Comparison of ENCODE assay signal across 9 mouse cellular contexts in genomic region chr14:19817949-19818348, GRCm38 (mm10). TPM values are rescaled to one million over a fixed set of nuclear protein-coding genes. Genes with fewer than 3 reads are reported as not detected.
A peak's percentile ranks its signal among the peaks of the same experiment; 100 is the strongest.
DNase-seq lines count a peak whose midpoint lies in the region; ATAC-seq and TF ChIP-seq lines count a peak whose summit lies in the region.
"Had no signal": no experiment of that assay in that cellular context is flagged by ENCODE, and none has a peak within 500 bp of the region (broad histone marks: within the 10 kb centered on the region; RNA-seq: fewer than 3 reads in every experiment).

No protein-coding gene starts in this region.

- no peaks in the 10 kb centered on the region for H3K27me3 ChIP-seq in embryonic facial prominence, embryonic 10.5 days (replicated peaks; ENCODE audit: low read depth, poor library complexity, severe bottlenecking)
- no peaks in the 10 kb centered on the region for H3K27me3 ChIP-seq in small intestine, adult 2 months (ENCODE audit: control insufficient read depth, insufficient read depth, low read length)
- H3K27me3 ChIP-seq: midbrain, embryonic 12.5 days had no signal

- peaks cover 4% of the 10 kb centered on the region; the same call in 1 of the 2 replicates for H3K9me3 ChIP-seq in embryonic facial prominence, embryonic 10.5 days

- peaks cover 6% of the 10 kb centered on the region; the same call in 1 of the 2 replicates for H3K4me1 ChIP-seq in embryonic facial prominence, embryonic 10.5 days
- no peaks in the 10 kb centered on the region for H3K4me1 ChIP-seq in small intestine, adult 2 months (ENCODE audit: control insufficient read depth, insufficient read depth, insufficient read length, low read length)

- DNase-seq in cerebellum, adult 18-20 months, result peak; percentile 58 to 59
- no peak for DNase-seq in cerebellum, adult 11-12 months
- peak; percentile 55 for DNase-seq in adrenal gland, adult 8-10 months
- DNase-seq in embryonic facial prominence, embryonic 10.5 days (ENCODE audit: low spot score), result peak; percentile 80
- peak; percentile 81 to 90 for DNase-seq in heart, postnatal 14 days
- peak; percentile 75 to 77 for DNase-seq in layer of hippocampus, postnatal 36 days

- 5% methylated on average over 1 of the region's 1 CpGs for WGBS in embryonic facial prominence, embryonic 10.5 days
- 2% methylated on average over 1 of the region's 1 CpGs for WGBS in small intestine, adult 2 months

- no peak overlapping the region for H3K4me3 ChIP-seq in embryonic facial prominence, embryonic 10.5 days
- H3K4me3 ChIP-seq in small intestine, adult 2 months (ENCODE audit: low read depth, low read length), result no peak overlapping the region
- H3K4me3 ChIP-seq: midbrain, embryonic 12.5 days had no signal

- H3K36me3 ChIP-seq in embryonic facial prominence, embryonic 10.5 days (replicated peaks), result peaks cover 82% of the 10 kb centered on the region
- H3K36me3 ChIP-seq in small intestine, adult 2 months (ENCODE audit: control insufficient read depth, insufficient read depth, low read length), result peaks cover 41% of the 10 kb centered on the region

- H3K27ac ChIP-seq in embryonic facial prominence, embryonic 10.5 days (replicated peaks), result no peak overlapping the region
- no peak overlapping the region for H3K27ac ChIP-seq in small intestine, adult 2 months (ENCODE audit: insufficient read depth, low read depth, low read length)
- H3K27ac ChIP-seq: midbrain, embryonic 12.5 days had no signal

- intact Hi-C loops in heart, postnatal 14 days (cut with DNase I), result loop anchor here (1.0 to 2.0 kb wide), 2 partner anchors 41 to 112 kb away; no protein-coding TSS in a partner anchor

- 0 out of 2 replicates have a peak, but pooled peaks have one; percentile 71 for ATAC-seq in megakaryocyte-erythroid progenitor cell, adult 5-6 weeks (replicated peaks; ENCODE audit: low FRiP score, low TSS enrichment, poor library complexity, severe bottlenecking)

- TF ChIP-seq CTCF in small intestine, adult 2 months (IDR thresholded peaks at IDR 0.05; ENCODE audit: extremely low read depth, insufficient read length, insufficient replicate concordance, low read depth, low read length), result peak; percentile 62; the same call in 1 of the 2 replicates

- no peak for TF ChIP-seq POLR2A in small intestine, adult 2 months (IDR thresholded peaks at IDR 0.05; ENCODE audit: low read depth, low read length)

RNA-seq across cellular contexts. Expression of gene Rtraf, which starts 5.7 kb away (rescaled TPM):
- total RNA-seq in adrenal gland, adult 8-10 months (2022), result 10 to 100 TPM; 73.4 to 76.8 (median 75.6) TPM
- 226 and 232 TPM in 2 replicates for polyA plus RNA-seq in embryonic facial prominence, embryonic 10.5 days (2016; fragmentation: Nextera tagmentation; extraction: Ambion mirVana)
- 10 to 100 TPM; 63.5 to 69.3 TPM for total RNA-seq in heart, postnatal 14 days (2021)
- total RNA-seq in layer of hippocampus, postnatal 36 days (2021), result 10 to 100 TPM; 54.6 to 55.1 TPM
- 140 and 150 TPM in 2 replicates for total RNA-seq in megakaryocyte-erythroid progenitor cell, adult 5-6 weeks (2014; fragmentation: Nextera tagmentation)
- total RNA-seq in megakaryocyte-erythroid progenitor cell, adult 5-6 weeks (2017), result 172 and 195 TPM in 2 replicates
- polyA plus RNA-seq in small intestine, adult 2 months (2012; rRNA removed), result 8.9 and 17.5 TPM in 2 replicates
